Mouse (Mus musculus) hematopoietic stem cell, adult 5-6 weeks (primary cell): ENCODE data around the gene Fbxo9. TPM values are rescaled to one million over a fixed set of nuclear protein-coding genes. Genes with fewer than 3 reads are reported as not detected.

ENCODE experiments used
- ATAC-seq, 2 experiments: fragments of 125-278 bp in 1 of 2; replicated peaks in 1 of 2; 2 replicates each; pipeline ENCODE4 v1.8.0; 2016 to 2017; ENCODE audit warnings: inconsistent platforms in 2 of 2, mild to moderate bottlenecking in 2 of 2, moderate number of reproducible peaks in 2 of 2, low read depth in 1 of 2, moderate TSS enrichment in 1 of 2; ENCODE audit not compliant: low FRiP score in 2 of 2, poor library complexity in 2 of 2, severe bottlenecking in 2 of 2, insufficient read depth in 1 of 2, low TSS enrichment in 1 of 2
- total RNA-seq: library from RNA; stranded (forward); fragments of 172-1452, 232-1000 nt; gene quantifications from 2 replicates; pipeline ENCODE4 v1.2.3, GENCODE M21; 2017

Fbxo9 gene
- total RNA-seq, 1 experiment from 2014 or later = 62.4 TPM

GRCm38 (mm10) chr9:78038755-78039489 lies 69.9 kb downstream of the Fbxo9 start:
- ATAC-seq = peak; percentile 96 to 98

GRCm38 (mm10) chr9:78035831-78036230 lies 73.0 kb downstream of the Fbxo9 start:
- ATAC-seq = no peak

GRCm38 (mm10) chr9:78035296-78035695 lies 73.6 kb downstream of the Fbxo9 start:
- no peak for ATAC-seq

GRCm38 (mm10) chr9:78032930-78033329 lies 75.9 kb downstream of the Fbxo9 start:
- no peak for ATAC-seq

Other genes starting within 250 kb of the Fbxo9 start
- 77.5 and 92.5 TPM in 2 replicates for gene Elovl5, start 191.7 kb downstream of the Fbxo9 start, total RNA-seq
- not detected in 2 replicates for gene Gcm1, start 57.1 kb downstream of the Fbxo9 start, total RNA-seq
- gene Ick, start 127 bp upstream of the Fbxo9 start, total RNA-seq = 19.2 and 30.6 TPM in 2 replicates
- 12.8 and 21.2 TPM in 2 replicates for gene Gsta4, start 73.7 kb upstream of the Fbxo9 start, total RNA-seq
- not detected in 2 replicates for gene Gsta1, start 121.6 kb upstream of the Fbxo9 start, total RNA-seq
- gene Gm3776, start 148.1 kb upstream of the Fbxo9 start, total RNA-seq = not detected in 2 replicates
- not detected in 2 replicates for gene Gm10639, start 180.9 kb upstream of the Fbxo9 start, total RNA-seq
- gene Omt2a, start 205.7 kb upstream of the Fbxo9 start, total RNA-seq = not detected in 2 replicates
- gene Omt2b, start 218.5 kb upstream of the Fbxo9 start, total RNA-seq = not detected in 2 replicates
- not detected in 2 replicates for gene Gsta2, start 246.7 kb upstream of the Fbxo9 start, total RNA-seq